ENCODE assay signal across 32 mouse cellular contexts in the genomic region with DNA sequence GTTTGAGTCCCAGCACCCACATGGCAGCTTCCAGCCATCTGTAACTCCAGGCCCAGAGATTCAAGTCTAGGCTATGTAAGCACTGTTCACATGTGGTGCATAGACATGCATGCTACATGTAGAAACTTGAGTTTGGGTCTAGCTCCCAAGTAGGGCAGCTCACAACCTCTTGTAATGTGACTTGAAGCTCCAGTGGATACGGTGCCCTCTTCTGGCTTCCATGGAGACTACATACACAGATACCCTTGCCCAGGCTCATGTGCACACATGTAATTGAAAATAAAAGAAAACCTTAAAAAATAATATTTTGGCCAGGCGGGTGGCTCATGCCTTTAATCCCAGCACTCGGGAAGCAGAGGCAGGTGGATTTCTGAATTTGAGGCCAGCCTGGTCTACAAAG. TPM values are rescaled to one million over a fixed set of nuclear protein-coding genes. Genes with fewer than 3 reads are reported as not detected.
DNase-seq lines count a peak whose midpoint lies in the region; ATAC-seq and TF ChIP-seq lines count a peak whose summit lies in the region.
"Had no signal": no experiment of that assay in that cellular context is flagged by ENCODE, and none has a peak within 500 bp of the region (broad histone marks: within the 10 kb centered on the region; RNA-seq: fewer than 3 reads in every experiment).

No protein-coding gene starts in this region.

- H3K9me3 ChIP-seq in kidney, postnatal 0 days (replicated peaks; ENCODE audit: low read length): no peaks in the 10 kb centered on the region
- H3K9me3 ChIP-seq in kidney, embryonic 16.5 days (ENCODE audit: low read length): no peaks in the 10 kb centered on the region
- no peaks in the 10 kb centered on the region for H3K9me3 ChIP-seq in midbrain, embryonic 11.5 days (ENCODE audit: control insufficient read depth, low read length)
- no peaks in the 10 kb centered on the region for H3K9me3 ChIP-seq in midbrain, embryonic 15.5 days
- H3K9me3 ChIP-seq in liver, postnatal 0 days (ENCODE audit: low read length): no peaks in the 10 kb centered on the region
- H3K9me3 ChIP-seq: forebrain, embryonic 15.5 days; G1E; hindbrain, embryonic 12.5 days; intestine, embryonic 15.5 days; limb, embryonic 12.5 days; liver, embryonic 13.5 days; lung, embryonic 15.5 days; midbrain, embryonic 13.5 days had no signal

- CTCF ChIA-PET in Patski (lab: Charles Lee): no interaction called here

- H3K36me3 ChIP-seq in kidney, postnatal 0 days (ENCODE audit: insufficient read depth, low read length): 0 out of 2 replicates have a peak, but pooled peaks cover 2% of the 10 kb centered on the region
- H3K36me3 ChIP-seq in kidney, embryonic 16.5 days (ENCODE audit: insufficient read depth, low read length): no peaks in the 10 kb centered on the region
- no peaks in the 10 kb centered on the region for H3K36me3 ChIP-seq in midbrain, embryonic 11.5 days (ENCODE audit: control insufficient read depth, insufficient read depth, low read length)
- no peaks in the 10 kb centered on the region for H3K36me3 ChIP-seq in midbrain, embryonic 15.5 days (replicated peaks)
- H3K36me3 ChIP-seq in liver, postnatal 0 days (replicated peaks; ENCODE audit: insufficient read depth, low read length): no peaks in the 10 kb centered on the region
- H3K36me3 ChIP-seq: forebrain, embryonic 15.5 days; hindbrain, embryonic 12.5 days; intestine, embryonic 15.5 days; limb, embryonic 12.5 days; liver, embryonic 13.5 days; lung, embryonic 15.5 days; midbrain, embryonic 13.5 days had no signal

- H3K9ac ChIP-seq in kidney, postnatal 0 days (ENCODE audit: low read depth, low read length): no peak overlapping the region
- no peak overlapping the region for H3K9ac ChIP-seq in kidney, embryonic 16.5 days (replicated peaks; ENCODE audit: low read length)
- no peak overlapping the region for H3K9ac ChIP-seq in midbrain, embryonic 11.5 days (ENCODE audit: low read length)
- no peak overlapping the region for H3K9ac ChIP-seq in midbrain, embryonic 15.5 days
- no peak overlapping the region for H3K9ac ChIP-seq in liver, postnatal 0 days (replicated peaks)
- H3K9ac ChIP-seq: forebrain, embryonic 15.5 days; hindbrain, embryonic 12.5 days; intestine, embryonic 15.5 days; limb, embryonic 12.5 days; liver, embryonic 13.5 days; lung, embryonic 15.5 days; midbrain, embryonic 13.5 days had no signal

- POLR2A ChIA-PET in Patski (lab: Charles Lee): no interaction called here

- H3K4me2 ChIP-seq in kidney, postnatal 0 days (ENCODE audit: low read length): no peak overlapping the region
- no peak overlapping the region for H3K4me2 ChIP-seq in kidney, embryonic 16.5 days (replicated peaks; ENCODE audit: low read depth, low read length)
- H3K4me2 ChIP-seq in midbrain, embryonic 11.5 days: no peak overlapping the region
- H3K4me2 ChIP-seq in midbrain, embryonic 15.5 days: no peak overlapping the region
- H3K4me2 ChIP-seq in liver, postnatal 0 days (ENCODE audit: low read depth, low read length): no peak overlapping the region
- H3K4me2 ChIP-seq: forebrain, embryonic 15.5 days; heart, embryonic 11.5 days; hindbrain, embryonic 12.5 days; intestine, embryonic 15.5 days; limb, embryonic 12.5 days; liver, embryonic 13.5 days; lung, embryonic 15.5 days; midbrain, embryonic 13.5 days had no signal

- ATAC-seq in kidney, postnatal 0 days (replicated peaks; ENCODE audit: low FRiP score, low read depth): no peak
- ATAC-seq in kidney, embryonic 16.5 days (ENCODE audit: low FRiP score, low TSS enrichment): no peak
- ATAC-seq in midbrain, embryonic 11.5 days (ENCODE audit: low FRiP score): no peak
- no peak for ATAC-seq in midbrain, embryonic 15.5 days (replicated peaks)
- no peak for ATAC-seq in Patski
- ATAC-seq in liver, postnatal 0 days: no peak
- ATAC-seq: forebrain, embryonic 15.5 days; hindbrain, postnatal 0 days; intestine, embryonic 15.5 days; midbrain, embryonic 13.5 days had no signal

- 0 out of 2 replicates have a peak, but pooled peaks have one; percentile 4 for TF ChIP-seq CTCF in kidney, postnatal 0 days (IDR thresholded peaks at IDR 0.05; ENCODE audit: low read depth)
- peak; percentile 43 for TF ChIP-seq CTCF in Patski (IDR thresholded peaks at IDR 0.05)
- peak; percentile 34 for TF ChIP-seq CTCF in liver, postnatal 0 days (IDR thresholded peaks at IDR 0.05; ENCODE audit: low read depth)

- TF ChIP-seq EP300 in liver, postnatal 0 days (IDR thresholded peaks at IDR 0.05; ENCODE audit: low read depth): no peak

- H3K27ac ChIP-seq in kidney, postnatal 0 days: no peak overlapping the region
- no peak overlapping the region for H3K27ac ChIP-seq in kidney, embryonic 16.5 days (ENCODE audit: low read length)
- H3K27ac ChIP-seq in midbrain, embryonic 11.5 days (ENCODE audit: low read depth, low read length): no peak overlapping the region
- H3K27ac ChIP-seq in midbrain, embryonic 15.5 days: no peak overlapping the region
- H3K27ac ChIP-seq in liver, postnatal 0 days (ENCODE audit: low read depth): no peak overlapping the region
- H3K27ac ChIP-seq: forebrain, embryonic 15.5 days; hindbrain, embryonic 12.5 days; hindbrain, postnatal 0 days; intestine, embryonic 15.5 days; left cerebral cortex, adult 2 months; limb, embryonic 12.5 days; liver, embryonic 13.5 days; lung, embryonic 15.5 days; midbrain, embryonic 13.5 days had no signal

- DNase-seq in kidney, postnatal 0 days (ENCODE audit: low spot score): no peak
- DNase-seq in midbrain, embryonic 11.5 days (ENCODE audit: low spot score, missing footprints): peak; percentile 44
- DNase-seq in Patski (ENCODE audit: low read depth, low spot score): no peak
- DNase-seq in liver, postnatal 0 days: no peak
- no peak for DNase-seq in cerebellum, postnatal 4 days (ENCODE audit: low spot score in 2 of 2)
- DNase-seq in ovary, adult 18-20 months (ENCODE audit: low spot score): no peak
- DNase-seq: adrenal gland, postnatal 14 days; cerebellum, adult 2 months; cerebellum, postnatal 14 days; gastrocnemius, postnatal 25 days; heart, adult 18-20 months; heart, postnatal 36 days; kidney, adult 8-10 months; kidney, postnatal 14 days; liver, embryonic 13.5 days; lung, postnatal 36 days; right cerebral cortex, adult 18-20 months; spleen, adult 18-20 months; thymus, postnatal 14 days had no signal

- no peaks in the 10 kb centered on the region for H3K27me3 ChIP-seq in kidney, postnatal 0 days (ENCODE audit: insufficient read depth, low read length)
- no peaks in the 10 kb centered on the region for H3K27me3 ChIP-seq in kidney, embryonic 16.5 days (ENCODE audit: insufficient read depth, low read length)
- H3K27me3 ChIP-seq in midbrain, embryonic 11.5 days (ENCODE audit: control insufficient read depth, insufficient read depth, low read length): no peaks in the 10 kb centered on the region
- no peaks in the 10 kb centered on the region for H3K27me3 ChIP-seq in midbrain, embryonic 15.5 days (replicated peaks)
- no peaks in the 10 kb centered on the region for H3K27me3 ChIP-seq in Patski
- no peaks in the 10 kb centered on the region for H3K27me3 ChIP-seq in liver, postnatal 0 days (ENCODE audit: insufficient read depth, low read length)
- H3K27me3 ChIP-seq: forebrain, embryonic 15.5 days; hindbrain, embryonic 12.5 days; intestine, embryonic 15.5 days; limb, embryonic 12.5 days; liver, embryonic 13.5 days; lung, embryonic 15.5 days; megakaryocyte, embryonic 14.5 days; midbrain, embryonic 13.5 days had no signal

- WGBS in kidney, postnatal 0 days: 95% methylated on average over 3 of the region's 3 CpGs
- WGBS in kidney, embryonic 16.5 days: 95% methylated on average over 3 of the region's 3 CpGs
- WGBS in midbrain, embryonic 11.5 days: 90% methylated on average over 3 of the region's 3 CpGs
- WGBS in midbrain, embryonic 15.5 days: 96% methylated on average over 3 of the region's 3 CpGs
- WGBS in liver, postnatal 0 days (ENCODE audit: insufficient replicate concordance): 86% methylated on average over 3 of the region's 3 CpGs

- H3K4me1 ChIP-seq in kidney, postnatal 0 days (replicated peaks; ENCODE audit: insufficient read depth, low read length): no peaks in the 10 kb centered on the region
- H3K4me1 ChIP-seq in kidney, embryonic 16.5 days (ENCODE audit: insufficient read depth, low read length): no peaks in the 10 kb centered on the region
- no peaks in the 10 kb centered on the region for H3K4me1 ChIP-seq in midbrain, embryonic 11.5 days (ENCODE audit: control insufficient read depth, insufficient read depth, low read length)
- H3K4me1 ChIP-seq in midbrain, embryonic 15.5 days: no peaks in the 10 kb centered on the region
- H3K4me1 ChIP-seq in liver, postnatal 0 days (ENCODE audit: insufficient read depth): no peaks in the 10 kb centered on the region
- H3K4me1 ChIP-seq: forebrain, embryonic 15.5 days; hindbrain, embryonic 12.5 days; limb, embryonic 12.5 days; lung, embryonic 15.5 days; midbrain, embryonic 13.5 days had no signal

- in situ Hi-C loops in Patski (cut with MboI; ENCODE audit: low pct_unique_long_range_greater_than_20kb): no loop called here

- no peak overlapping the region for H3K4me3 ChIP-seq in kidney, postnatal 0 days (replicated peaks; ENCODE audit: low read depth, low read length)
- H3K4me3 ChIP-seq in kidney, embryonic 16.5 days (ENCODE audit: low read length): no peak overlapping the region
- no peak overlapping the region for H3K4me3 ChIP-seq in midbrain, embryonic 11.5 days (ENCODE audit: low read depth, low read length)
- no peak overlapping the region for H3K4me3 ChIP-seq in midbrain, embryonic 15.5 days
- H3K4me3 ChIP-seq in liver, postnatal 0 days (ENCODE audit: low read depth, low read length): no peak overlapping the region
- H3K4me3 ChIP-seq: forebrain, embryonic 15.5 days; hindbrain, embryonic 12.5 days; intestine, embryonic 15.5 days; left cerebral cortex, adult 2 months; limb, embryonic 12.5 days; liver, embryonic 13.5 days; lung, embryonic 15.5 days; megakaryocyte, embryonic 14.5 days; midbrain, embryonic 13.5 days had no signal

RNA-seq across cellular contexts. Expression of gene Tbc1d12, which starts 21.8 kb away (rescaled TPM):
- 3.0 and 3.3 TPM in 2 replicates for polyA plus RNA-seq in kidney, postnatal 0 days (2015; fragmentation: Nextera tagmentation; extraction: Ambion mirVana)
- polyA plus RNA-seq in kidney, embryonic 16.5 days (2015; fragmentation: Nextera tagmentation; extraction: Ambion mirVana): 2.0 and 2.2 TPM in 2 replicates
- 3.3 TPM in 2 replicates for polyA plus RNA-seq in midbrain, embryonic 11.5 days (2014; fragmentation: Nextera tagmentation; extraction: Ambion mirVana)
- 5.7 and 6.1 TPM in 2 replicates for polyA plus RNA-seq in midbrain, embryonic 15.5 days (2015; fragmentation: Nextera tagmentation; extraction: Ambion mirVana)
- 13.4 TPM for polyA plus RNA-seq in Patski (2021)
- polyA plus RNA-seq in liver, postnatal 0 days (2015; fragmentation: Nextera tagmentation; extraction: Ambion mirVana): 1.0 and 1.2 TPM in 2 replicates

RNA-seq across cellular contexts. Expression of gene Noc3l, which starts 39.2 kb away (rescaled TPM):
- polyA plus RNA-seq in kidney, postnatal 0 days (2015; fragmentation: Nextera tagmentation; extraction: Ambion mirVana): 4.7 and 4.8 TPM in 2 replicates
- 7.8 and 8.0 TPM in 2 replicates for polyA plus RNA-seq in kidney, embryonic 16.5 days (2015; fragmentation: Nextera tagmentation; extraction: Ambion mirVana)
- 10.5 and 13.0 TPM in 2 replicates for polyA plus RNA-seq in midbrain, embryonic 11.5 days (2014; fragmentation: Nextera tagmentation; extraction: Ambion mirVana)
- 4.7 and 4.8 TPM in 2 replicates for polyA plus RNA-seq in midbrain, embryonic 15.5 days (2015; fragmentation: Nextera tagmentation; extraction: Ambion mirVana)
- polyA plus RNA-seq in Patski (2021): 21.2 TPM
- 1.4 and 1.8 TPM in 2 replicates for polyA plus RNA-seq in liver, postnatal 0 days (2015; fragmentation: Nextera tagmentation; extraction: Ambion mirVana)
